Mouse (Mus musculus): Measurements from ENCODE around the gene Pou5f2. TPM values are rescaled to one million over a fixed set of nuclear protein-coding genes. Genes with fewer than 3 reads are reported as not detected.

The Pou5f2 gene
- 0.78 and 0.80 TPM in 2 replicates for polyA plus RNA-seq (2012; rRNA removed)

GRCm38 (mm10) chr13:78024683-78025294 is at the start of gene Pou5f2:
Gene Pou5f2, plus strand, starts transcription at chr13:78024902.
- peak; percentile 12 for DNase-seq
- Histone ChIP-seq H3K27me3 (ENCODE audit: control insufficient read depth, insufficient read depth, low read length) (no peaks in the 10 kb centered on the region), H3K4me1 (replicated peaks; ENCODE audit: control insufficient read depth, insufficient read depth, low read length) (no peaks in the 10 kb centered on the region), H3K4me3 (ENCODE audit: control insufficient read depth, insufficient read depth, low read length) (no peak within 1 kb of the TSS), H3K36me3 (ENCODE audit: control insufficient read depth, insufficient read depth, low read length) (no peaks in the 10 kb centered on the region), H3K27ac (ENCODE audit: control insufficient read depth, insufficient read depth, low read length) (no peak within 1 kb of the TSS)
- TF ChIP-seq POLR2A (IDR thresholded peaks at IDR 0.05; ENCODE audit: control insufficient read depth, extremely low read depth, insufficient read depth, low read length, poor library complexity), result no peak
- WGBS, result 86% methylated on average over 15 of the region's 15 CpGs

GRCm38 (mm10) chr13:77976248-77976647 is 48.5 kb upstream of the Pou5f2 start:
- 98% methylated on average over 3 of the region's 3 CpGs for WGBS
- H3K27ac ChIP-seq (ENCODE audit: control insufficient read depth, insufficient read depth, low read length), result no peak overlapping the region
- H3K27me3 ChIP-seq (ENCODE audit: control insufficient read depth, insufficient read depth, low read length), result no peaks in the 10 kb centered on the region
- no peak overlapping the region for H3K4me3 ChIP-seq (ENCODE audit: control insufficient read depth, insufficient read depth, low read length)
- H3K4me1 ChIP-seq (replicated peaks; ENCODE audit: control insufficient read depth, insufficient read depth, low read length), result no peaks in the 10 kb centered on the region
- DNase-seq, result no peak
- no peaks in the 10 kb centered on the region for H3K36me3 ChIP-seq (ENCODE audit: control insufficient read depth, insufficient read depth, low read length)
- TF ChIP-seq CTCF (IDR thresholded peaks at IDR 0.05; ENCODE audit: borderline replicate concordance, control insufficient read depth, extremely low read depth, insufficient read depth, low read length, poor library complexity) (no peak), POLR2A (IDR thresholded peaks at IDR 0.05; ENCODE audit: control insufficient read depth, extremely low read depth, insufficient read depth, low read length, poor library complexity) (no peak)

- Histone ChIP-seq H3K27ac (ENCODE audit: control insufficient read depth, insufficient read depth, low read length) (no peak overlapping the region), H3K4me3 (ENCODE audit: control insufficient read depth, insufficient read depth, low read length) (no peak overlapping the region), H3K4me1 (replicated peaks; ENCODE audit: control insufficient read depth, insufficient read depth, low read length) (no peaks in the 10 kb centered on the region), H3K36me3 (ENCODE audit: control insufficient read depth, insufficient read depth, low read length) (no peaks in the 10 kb centered on the region), H3K27me3 (ENCODE audit: control insufficient read depth, insufficient read depth, low read length) (no peaks in the 10 kb centered on the region)
- 95% methylated on average over 1 of the region's 1 CpGs for WGBS
- TF ChIP-seq POLR2A (IDR thresholded peaks at IDR 0.05; ENCODE audit: control insufficient read depth, extremely low read depth, insufficient read depth, low read length, poor library complexity) (no peak), CTCF (IDR thresholded peaks at IDR 0.05; ENCODE audit: borderline replicate concordance, control insufficient read depth, extremely low read depth, insufficient read depth, low read length, poor library complexity) (no peak)
- DNase-seq, result no peak
Observed at GRCm38 (mm10) chr13:77977121-77977520, 47.6 kb upstream of the Pou5f2 start.

- Histone ChIP-seq H3K27me3 (ENCODE audit: control insufficient read depth, insufficient read depth, low read length) (no peaks in the 10 kb centered on the region), H3K36me3 (ENCODE audit: control insufficient read depth, insufficient read depth, low read length) (no peaks in the 10 kb centered on the region), H3K27ac (ENCODE audit: control insufficient read depth, insufficient read depth, low read length) (no peak overlapping the region), H3K4me1 (replicated peaks; ENCODE audit: control insufficient read depth, insufficient read depth, low read length) (no peaks in the 10 kb centered on the region), H3K4me3 (ENCODE audit: control insufficient read depth, insufficient read depth, low read length) (no peak overlapping the region)
- 65% methylated on average over 5 of the region's 5 CpGs for WGBS
- peak; percentile 3 for DNase-seq
- no peak for TF ChIP-seq CTCF (IDR thresholded peaks at IDR 0.05; ENCODE audit: borderline replicate concordance, control insufficient read depth, extremely low read depth, insufficient read depth, low read length, poor library complexity)
- TF ChIP-seq POLR2A (IDR thresholded peaks at IDR 0.05; ENCODE audit: control insufficient read depth, extremely low read depth, insufficient read depth, low read length, poor library complexity), result no peak
Observed at GRCm38 (mm10) chr13:77982105-77982851, 42.4 kb upstream of the Pou5f2 start.

DNA sequence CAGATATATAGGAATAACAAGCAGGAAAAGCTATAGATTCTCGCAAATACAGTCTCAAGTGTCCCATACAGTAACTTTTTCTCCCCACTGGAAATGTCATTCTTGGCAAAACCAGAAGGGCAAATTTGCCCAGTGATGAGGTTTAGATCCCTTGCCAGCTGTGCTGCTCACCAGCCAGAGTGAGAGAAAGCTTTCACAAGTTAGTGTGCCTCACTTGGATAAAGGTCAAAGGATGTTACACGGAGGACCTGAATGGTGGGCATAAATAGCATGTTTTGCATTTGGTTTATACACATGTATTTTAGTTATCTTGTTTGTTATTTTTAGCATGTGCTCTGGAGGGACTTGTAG is 41.9 kb upstream of the Pou5f2 start:
- 97% methylated on average over 2 of the region's 2 CpGs for WGBS
- H3K36me3 ChIP-seq (ENCODE audit: control insufficient read depth, insufficient read depth, low read length), result no peaks in the 10 kb centered on the region
- no peak overlapping the region for H3K27ac ChIP-seq (ENCODE audit: control insufficient read depth, insufficient read depth, low read length)
- H3K4me3 ChIP-seq (ENCODE audit: control insufficient read depth, insufficient read depth, low read length), result no peak overlapping the region
- H3K4me1 ChIP-seq (replicated peaks; ENCODE audit: control insufficient read depth, insufficient read depth, low read length), result no peaks in the 10 kb centered on the region
- DNase-seq, result no peak
- H3K27me3 ChIP-seq (ENCODE audit: control insufficient read depth, insufficient read depth, low read length), result no peaks in the 10 kb centered on the region
- TF ChIP-seq POLR2A (IDR thresholded peaks at IDR 0.05; ENCODE audit: control insufficient read depth, extremely low read depth, insufficient read depth, low read length, poor library complexity), result no peak
- TF ChIP-seq CTCF (IDR thresholded peaks at IDR 0.05; ENCODE audit: borderline replicate concordance, control insufficient read depth, extremely low read depth, insufficient read depth, low read length, poor library complexity), result no peak

DNA sequence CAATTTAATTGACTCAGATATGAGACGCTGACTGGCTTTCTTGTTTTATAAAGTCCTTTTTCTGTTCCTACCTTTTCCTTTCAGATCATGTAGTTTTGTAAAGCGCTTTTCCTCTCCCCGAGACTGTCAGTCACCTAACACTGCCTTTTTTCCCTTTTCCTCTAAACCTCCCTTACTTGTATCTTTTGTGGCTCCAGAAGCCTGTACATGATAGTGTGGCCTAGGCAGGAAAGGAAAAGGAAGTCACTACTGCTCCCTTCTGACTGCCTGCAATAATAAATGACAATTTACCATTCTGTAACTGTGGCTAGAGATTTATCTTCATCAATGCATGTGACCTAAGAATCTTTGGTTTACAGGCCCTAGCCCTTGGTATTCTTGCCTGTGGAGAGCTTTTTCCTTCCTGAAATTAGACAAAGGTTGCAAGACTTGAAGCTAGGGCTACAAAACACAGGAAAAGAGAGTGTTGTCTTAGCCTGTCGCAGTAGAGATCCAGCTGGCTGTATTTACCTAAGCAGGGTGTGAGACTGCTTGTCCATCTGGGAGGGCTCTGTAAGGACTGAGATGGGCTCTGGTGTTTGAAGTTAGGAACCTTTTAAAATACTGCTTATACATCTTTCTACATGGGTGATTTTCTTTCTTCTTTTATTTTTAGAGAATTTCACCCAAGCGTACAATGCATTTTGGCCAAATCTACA is 33.4 kb upstream of the Pou5f2 start:
- no peaks in the 10 kb centered on the region for H3K36me3 ChIP-seq (ENCODE audit: control insufficient read depth, insufficient read depth, low read length)
- no peak for TF ChIP-seq CTCF (IDR thresholded peaks at IDR 0.05; ENCODE audit: borderline replicate concordance, control insufficient read depth, extremely low read depth, insufficient read depth, low read length, poor library complexity)
- no peak for TF ChIP-seq POLR2A (IDR thresholded peaks at IDR 0.05; ENCODE audit: control insufficient read depth, extremely low read depth, insufficient read depth, low read length, poor library complexity)
- no peak for DNase-seq
- H3K4me3 ChIP-seq (ENCODE audit: control insufficient read depth, insufficient read depth, low read length), result no peak overlapping the region
- H3K4me1 ChIP-seq (replicated peaks; ENCODE audit: control insufficient read depth, insufficient read depth, low read length), result no peaks in the 10 kb centered on the region
- H3K27ac ChIP-seq (ENCODE audit: control insufficient read depth, insufficient read depth, low read length), result no peak overlapping the region
- WGBS, result 94% methylated on average over 5 of the region's 5 CpGs
- H3K27me3 ChIP-seq (ENCODE audit: control insufficient read depth, insufficient read depth, low read length), result no peaks in the 10 kb centered on the region
